Mouse (Mus musculus): Measurements from ENCODE around the gene Chuk.
"Not testable (repeated sequence)": the region's sequence is repeated elsewhere in the genome, so short reads cannot be mapped to it uniquely, and the experiment has no call there.

Chuk gene

GRCm38 (mm10) chr19:44106831-44107660 lies at the start of gene Chuk:
Chuk (minus strand) TSS chr19:44107480.
- peak; percentile 98 for DNase-seq

GRCm38 (mm10) chr19:44157005-44157404 lies 49.7 kb upstream of the Chuk start:
- DNase-seq = no peak

GRCm38 (mm10) chr19:44153781-44154180 lies 46.5 kb upstream of the Chuk start:
- no peak for DNase-seq

- no peak for DNase-seq
Measured at GRCm38 (mm10) chr19:44148991-44149390, 41.7 kb upstream of the Chuk start.

- DNase-seq = no peak
Measured at GRCm38 (mm10) chr19:44148345-44148744, 41.1 kb upstream of the Chuk start.

- DNase-seq = peak in 1 of 2 experiments; percentile 10
Measured at GRCm38 (mm10) chr19:44146951-44147350, 39.7 kb upstream of the Chuk start.

GRCm38 (mm10) chr19:44146568-44146879 lies 39.2 kb upstream of the Chuk start:
- no peak for DNase-seq

- peak; percentile 92 to 94 for DNase-seq
Measured at GRCm38 (mm10) chr19:44145702-44146567, 38.7 kb upstream of the Chuk start, which contains the start of gene Bloc1s2. Bloc1s2 (minus strand) TSS chr19:44146446.

GRCm38 (mm10) chr19:44144366-44144765 lies 37.1 kb upstream of the Chuk start:
- DNase-seq = no peak

- DNase-seq = peak; percentile 23 to 49
Measured at GRCm38 (mm10) chr19:44135960-44136485, 28.7 kb upstream of the Chuk start.

- peak; percentile 95 to 96 for DNase-seq
Measured at GRCm38 (mm10) chr19:44135072-44135959, 28.0 kb upstream of the Chuk start, which contains the start of gene Cwf19l1. Cwf19l1 (minus strand) TSS chr19:44135876.

- no peak for DNase-seq
Measured at GRCm38 (mm10) chr19:44132917-44133316, 25.6 kb upstream of the Chuk start.

GRCm38 (mm10) chr19:44128560-44128959 lies 21.3 kb upstream of the Chuk start:
- DNase-seq = no peak

- no peak for DNase-seq
Measured at GRCm38 (mm10) chr19:44127729-44128497, 20.6 kb upstream of the Chuk start.

GRCm38 (mm10) chr19:44121137-44121536 lies 13.9 kb upstream of the Chuk start:
- no peak for DNase-seq

GRCm38 (mm10) chr19:44120686-44121085 lies 13.4 kb upstream of the Chuk start:
- not testable (repeated sequence) for DNase-seq

GRCm38 (mm10) chr19:44117793-44118192 lies 10.5 kb upstream of the Chuk start:
- DNase-seq = no peak

GRCm38 (mm10) chr19:44111706-44112105 lies 4.4 kb upstream of the Chuk start:
- DNase-seq = peak; percentile 26 to 29

- no peak for DNase-seq
Measured at GRCm38 (mm10) chr19:44110356-44110755, 3.1 kb upstream of the Chuk start.

- peak; percentile 37 to 40 for DNase-seq
Measured at GRCm38 (mm10) chr19:44108996-44109395, 1.7 kb upstream of the Chuk start.
